Mouse (Mus musculus): Measurements from ENCODE around the gene Uqcc3. TPM values are rescaled to one million over a fixed set of nuclear protein-coding genes. Genes with fewer than 3 reads are reported as not detected.
"Not testable (repeated sequence)": the region's sequence is repeated elsewhere in the genome, so short reads cannot be mapped to it uniquely, and the experiment has no call there.

Gene Uqcc3
- polyA plus RNA-seq, 1 experiment = 14.4 TPM

DNA sequence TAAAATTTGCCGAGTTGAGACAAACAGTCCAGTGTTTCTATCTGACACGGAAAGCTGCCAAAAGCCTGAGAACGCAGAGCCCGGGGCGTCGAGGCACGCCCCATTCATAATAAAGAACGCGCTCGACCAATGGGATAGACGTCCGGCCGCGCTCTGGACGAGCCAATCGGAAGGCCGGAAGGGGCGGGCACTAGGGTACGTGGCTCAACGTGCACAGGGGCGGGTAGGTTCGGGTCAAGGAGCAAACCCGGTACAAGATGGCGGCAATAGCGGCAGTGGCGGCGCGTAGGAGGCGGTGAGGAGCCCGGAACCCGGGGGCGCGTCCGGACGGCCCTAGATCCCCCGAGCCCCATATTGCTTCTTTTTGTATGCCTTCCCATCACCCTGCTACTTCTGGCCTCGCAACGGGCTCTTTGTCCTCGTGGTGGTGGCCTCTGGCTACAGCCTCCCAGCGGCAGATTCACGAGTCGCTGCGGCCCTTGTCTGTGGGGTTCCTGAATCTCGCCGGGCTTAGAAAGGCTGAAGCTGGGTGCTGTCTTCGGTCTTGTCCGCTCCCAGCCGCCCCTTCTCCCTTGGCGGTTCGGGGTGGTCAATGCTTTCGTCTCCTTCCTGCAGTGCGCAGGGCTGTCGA is 17.3 kb upstream of the Uqcc3 start, which contains the start of gene Ganab:
Gene Ganab, plus strand, starts transcription at position 207 of the 631 bp plus-strand sequence.
- no peaks in the 10 kb centered on the region for H3K9me3 ChIP-seq (replicated peaks; ENCODE audit: control insufficient read depth, insufficient read depth, low read length, poor library complexity, severe bottlenecking)
- H3K4me1 ChIP-seq (ENCODE audit: control insufficient read depth, insufficient read depth, low read length) = no peaks in the 10 kb centered on the region
- H3K9ac ChIP-seq (ENCODE audit: low read depth, poor library complexity, severe bottlenecking) = peak within 1 kb of the TSS; percentile 94
- H3K36me3 ChIP-seq (ENCODE audit: control insufficient read depth, insufficient read depth, low read length, poor library complexity, severe bottlenecking) = peaks cover 26% of the 10 kb centered on the region
- H3K4me3 ChIP-seq (ENCODE audit: low read depth, low read length) = peak within 1 kb of the TSS; percentile 93
- H3K27ac ChIP-seq (ENCODE audit: insufficient read depth, low read length) = peak within 1 kb of the TSS; percentile 60
- H3K27me3 ChIP-seq (ENCODE audit: control insufficient read depth, insufficient read depth, low read length, poor library complexity, severe bottlenecking) = no peaks in the 10 kb centered on the region
- TF ChIP-seq EP300 (IDR thresholded peaks at IDR 0.05; ENCODE audit: insufficient read depth, low read depth, low read length) = no peak
- peak; percentile 68 for TF ChIP-seq POLR2A (IDR thresholded peaks at IDR 0.05; ENCODE audit: insufficient read depth, low read length)

DNA sequence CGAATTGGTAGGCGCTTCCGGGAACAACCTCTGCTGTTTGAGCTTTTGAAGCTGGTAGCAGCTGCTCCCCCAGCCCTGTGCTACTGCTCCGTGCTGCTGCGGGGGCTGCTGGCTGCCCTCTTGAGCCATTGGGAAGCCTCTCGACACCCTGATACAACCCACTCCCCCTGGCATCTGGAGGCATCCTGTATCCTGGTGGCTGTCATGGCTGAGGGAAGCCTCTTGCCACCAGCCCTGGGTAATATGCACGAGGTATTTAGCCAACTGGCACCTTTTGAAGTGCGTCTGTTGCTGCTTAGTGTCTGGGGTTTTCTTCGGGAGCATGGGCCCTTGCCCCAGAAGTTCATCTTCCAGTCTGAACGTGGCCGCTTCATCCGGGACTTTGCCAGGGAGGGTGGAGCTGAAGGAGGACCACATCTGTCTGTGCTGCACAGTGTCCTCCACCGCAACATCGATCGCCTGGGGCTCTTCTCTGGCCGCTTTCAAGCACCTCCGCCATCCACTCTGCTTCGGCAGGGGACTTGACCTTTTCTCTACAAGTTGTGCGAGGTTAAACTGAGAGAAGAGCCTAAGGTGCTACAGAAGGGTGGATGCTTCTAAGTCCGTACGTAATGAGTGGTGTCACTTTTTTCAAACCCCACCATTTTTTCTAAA is 16.6 kb upstream of the Uqcc3 start:
- H3K27me3 ChIP-seq (ENCODE audit: control insufficient read depth, insufficient read depth, low read length, poor library complexity, severe bottlenecking); H3K4me1 ChIP-seq (ENCODE audit: control insufficient read depth, insufficient read depth, low read length); H3K9me3 ChIP-seq (replicated peaks; ENCODE audit: control insufficient read depth, insufficient read depth, low read length, poor library complexity, severe bottlenecking): not testable (repeated sequence)
- peak overlapping the region; percentile 45 for H3K9ac ChIP-seq (ENCODE audit: low read depth, poor library complexity, severe bottlenecking)
- peaks cover 21% of the 10 kb centered on the region for H3K36me3 ChIP-seq (ENCODE audit: control insufficient read depth, insufficient read depth, low read length, poor library complexity, severe bottlenecking)
- H3K4me3 ChIP-seq (ENCODE audit: low read depth, low read length) = peak overlapping the region; percentile 28
- H3K27ac ChIP-seq (ENCODE audit: insufficient read depth, low read length) = peak overlapping the region; percentile 60

DNA sequence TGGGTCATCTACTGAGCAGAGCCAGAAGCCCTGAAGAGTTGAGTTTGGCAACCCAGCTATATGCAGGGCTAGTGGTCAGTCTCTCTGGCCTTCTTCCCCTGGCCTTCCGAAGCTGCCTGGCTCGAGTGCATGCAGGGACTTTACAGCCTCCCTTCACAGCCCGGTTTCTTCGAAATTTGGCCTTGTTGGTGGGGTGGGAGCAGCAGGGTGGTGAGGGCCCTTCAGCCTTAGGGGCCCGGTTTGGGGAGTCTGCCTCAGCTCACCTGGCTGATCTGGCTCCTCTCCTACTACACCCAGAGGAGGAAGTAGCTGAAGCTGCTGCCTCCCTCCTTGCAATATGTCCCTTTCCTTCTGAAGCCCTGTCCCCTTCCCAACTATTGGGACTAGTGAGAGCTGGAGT is 15.5 kb upstream of the Uqcc3 start:
- not testable (repeated sequence) for H3K4me1 ChIP-seq (ENCODE audit: control insufficient read depth, insufficient read depth, low read length); H3K27ac ChIP-seq (ENCODE audit: insufficient read depth, low read length); H3K9ac ChIP-seq (ENCODE audit: low read depth, poor library complexity, severe bottlenecking); H3K4me3 ChIP-seq (ENCODE audit: low read depth, low read length); H3K27me3 ChIP-seq (ENCODE audit: control insufficient read depth, insufficient read depth, low read length, poor library complexity, severe bottlenecking); H3K9me3 ChIP-seq (replicated peaks; ENCODE audit: control insufficient read depth, insufficient read depth, low read length, poor library complexity, severe bottlenecking)
- H3K36me3 ChIP-seq (ENCODE audit: control insufficient read depth, insufficient read depth, low read length, poor library complexity, severe bottlenecking) = peaks cover 19% of the 10 kb centered on the region

DNA sequence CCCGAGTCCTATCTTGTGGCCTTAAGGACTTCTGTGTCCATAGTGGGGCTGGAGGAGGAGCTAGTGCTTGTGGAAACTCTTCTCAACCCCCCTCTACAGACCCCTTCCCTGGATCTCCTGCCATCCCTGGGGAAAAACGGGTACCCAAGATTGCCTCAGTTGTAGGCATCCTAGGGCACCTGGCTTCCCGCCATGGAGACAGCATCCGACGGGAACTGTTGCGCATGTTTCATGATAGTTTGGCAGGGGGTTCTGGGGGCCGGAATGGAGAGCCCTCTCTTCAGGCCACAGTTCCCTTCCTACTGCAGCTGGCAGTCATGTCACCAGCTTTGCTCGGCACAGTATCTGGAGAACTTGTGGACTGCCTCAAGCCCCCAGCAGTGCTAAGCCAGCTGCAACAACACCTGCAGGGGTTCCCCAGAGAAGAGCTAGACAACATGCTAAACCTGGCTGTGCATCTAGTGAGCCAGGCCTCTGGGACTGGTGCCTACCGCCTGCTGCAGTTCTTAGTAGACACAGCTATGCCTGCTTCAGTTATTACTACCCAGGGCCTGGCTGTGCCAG is 14.8 kb upstream of the Uqcc3 start:
- Histone ChIP-seq H3K36me3 (ENCODE audit: control insufficient read depth, insufficient read depth, low read length, poor library complexity, severe bottlenecking) (peaks cover 26% of the 10 kb centered on the region), H3K4me1 (ENCODE audit: control insufficient read depth, insufficient read depth, low read length) (no peaks in the 10 kb centered on the region), H3K27ac (ENCODE audit: insufficient read depth, low read length) (no peak overlapping the region), H3K9ac (ENCODE audit: low read depth, poor library complexity, severe bottlenecking) (no peak overlapping the region), H3K4me3 (ENCODE audit: low read depth, low read length) (no peak overlapping the region), H3K9me3 (replicated peaks; ENCODE audit: control insufficient read depth, insufficient read depth, low read length, poor library complexity, severe bottlenecking) (no peaks in the 10 kb centered on the region), H3K27me3 (ENCODE audit: control insufficient read depth, insufficient read depth, low read length, poor library complexity, severe bottlenecking) (no peaks in the 10 kb centered on the region)
- TF ChIP-seq CTCF (IDR thresholded peaks at IDR 0.05; ENCODE audit: low read depth, low read length) (no peak), EP300 (IDR thresholded peaks at IDR 0.05; ENCODE audit: insufficient read depth, low read depth, low read length) (no peak), POLR2A (IDR thresholded peaks at IDR 0.05; ENCODE audit: insufficient read depth, low read length) (no peak)

DNA sequence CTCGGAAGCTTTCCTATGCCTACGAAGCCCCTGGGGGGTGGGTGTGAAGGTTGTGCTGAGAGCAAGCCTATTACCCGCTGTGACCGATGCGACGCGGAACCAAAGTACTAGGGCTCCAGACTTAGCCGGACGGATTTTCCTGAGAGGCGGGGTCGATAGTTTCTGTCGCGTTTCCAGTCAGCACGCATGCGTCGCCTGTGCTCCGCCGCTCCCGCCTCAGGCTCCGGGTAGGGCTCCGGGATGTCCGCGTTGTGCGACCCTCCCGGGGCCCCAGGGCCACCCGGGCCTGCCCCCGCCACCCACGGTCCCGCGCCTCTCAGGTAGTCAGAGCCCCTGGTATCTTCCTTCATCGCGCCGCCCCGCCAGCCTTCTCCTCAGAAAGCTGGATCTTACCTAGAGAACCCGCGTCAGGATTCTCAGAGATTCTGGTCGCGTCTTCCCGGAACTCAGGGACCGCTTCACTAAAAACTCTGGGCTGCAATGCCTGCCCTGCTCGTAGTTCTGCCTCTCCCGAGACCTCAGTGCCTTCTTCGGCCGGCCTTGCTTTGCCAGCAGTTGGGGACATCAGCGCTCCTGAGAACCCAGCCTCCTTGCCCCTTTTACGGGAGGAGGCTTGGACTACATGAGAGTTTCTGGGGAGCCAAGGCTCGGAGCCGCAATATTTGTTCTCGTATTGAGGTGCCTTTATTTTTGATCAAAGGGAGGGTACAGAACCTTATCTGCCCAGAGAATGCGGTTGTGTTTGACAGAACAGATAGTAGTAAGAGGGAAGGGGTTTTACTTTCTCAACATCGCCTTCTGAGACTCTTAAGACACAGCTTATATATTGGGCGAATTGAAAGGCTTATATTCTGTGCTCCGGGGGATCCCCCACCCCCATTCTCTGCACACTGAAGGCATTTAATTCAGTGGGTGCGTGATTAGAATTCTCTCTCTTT is 12.4 kb upstream of the Uqcc3 start, which contains the start of gene Ints5:
Gene Ints5, plus strand, starts transcription at position 177 of the 938 bp plus-strand sequence.
- Histone ChIP-seq H3K9ac (ENCODE audit: low read depth, poor library complexity, severe bottlenecking) (peak within 1 kb of the TSS; percentile 96), H3K4me3 (ENCODE audit: low read depth, low read length) (peak within 1 kb of the TSS; percentile 90), H3K9me3 (replicated peaks; ENCODE audit: control insufficient read depth, insufficient read depth, low read length, poor library complexity, severe bottlenecking) (no peaks in the 10 kb centered on the region), H3K27ac (ENCODE audit: insufficient read depth, low read length) (peak within 1 kb of the TSS; percentile 10), H3K4me1 (ENCODE audit: control insufficient read depth, insufficient read depth, low read length) (peaks cover 1% of the 10 kb centered on the region), H3K36me3 (ENCODE audit: control insufficient read depth, insufficient read depth, low read length, poor library complexity, severe bottlenecking) (peaks cover 36% of the 10 kb centered on the region), H3K27me3 (ENCODE audit: control insufficient read depth, insufficient read depth, low read length, poor library complexity, severe bottlenecking) (no peaks in the 10 kb centered on the region)
- TF ChIP-seq CTCF (IDR thresholded peaks at IDR 0.05; ENCODE audit: low read depth, low read length) (no peak), EP300 (IDR thresholded peaks at IDR 0.05; ENCODE audit: insufficient read depth, low read depth, low read length) (peak; percentile 63; the same call in 1 of the 2 replicates), POLR2A (IDR thresholded peaks at IDR 0.05; ENCODE audit: insufficient read depth, low read length) (peak; percentile 66)

Data from ES-Bruce4 (cell line).